Comparison of ENCODE assay signal across 22 mouse cellular contexts in the genomic region with DNA sequence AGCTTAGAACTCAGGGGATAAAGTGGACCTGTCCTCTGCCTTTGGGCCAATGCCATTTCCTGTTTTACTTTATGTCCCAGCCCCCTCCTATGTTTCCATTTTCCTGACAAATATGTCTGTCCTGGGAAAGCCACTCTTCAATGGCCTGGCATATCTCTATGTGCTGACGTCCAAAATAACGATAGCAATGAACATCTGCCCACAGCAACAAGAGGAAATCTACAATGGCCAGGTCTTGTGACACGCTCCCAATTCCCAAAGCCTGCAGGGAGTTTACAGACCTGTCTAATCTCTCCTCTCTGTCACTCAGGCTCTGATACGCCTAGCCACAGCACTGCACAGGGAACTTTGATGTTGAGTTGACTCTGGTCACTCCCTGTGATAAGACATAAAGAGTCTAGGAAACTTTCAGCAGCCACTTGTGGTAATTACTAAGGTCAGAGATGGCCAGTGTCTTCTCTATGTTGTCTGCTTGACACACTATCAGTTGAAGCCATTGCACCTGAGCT.
DNase-seq lines count a peak whose midpoint lies in the region; ATAC-seq and TF ChIP-seq lines count a peak whose summit lies in the region.
"Had no signal": no experiment of that assay in that cellular context is flagged by ENCODE, and none has a peak within 500 bp of the region (broad histone marks: within the 10 kb centered on the region; RNA-seq: fewer than 3 reads in every experiment).

No protein-coding gene starts in this region.

- no peak overlapping the region for H3K4me2 ChIP-seq in heart, embryonic 14.5 days (ENCODE audit: low read length)
- H3K4me2 ChIP-seq in lung, embryonic 15.5 days: no peak overlapping the region
- no peak overlapping the region for H3K4me2 ChIP-seq in stomach, postnatal 0 days (replicated peaks; ENCODE audit: low read depth)
- H3K4me2 ChIP-seq: embryonic facial prominence, embryonic 15.5 days; hindbrain, embryonic 13.5 days; liver, embryonic 13.5 days; midbrain, embryonic 15.5 days; neural tube, embryonic 15.5 days had no signal

- peaks cover 19% of the 10 kb centered on the region for H3K36me3 ChIP-seq in heart, embryonic 14.5 days (ENCODE audit: control insufficient read depth, insufficient read depth, low read length)
- peaks cover 4% of the 10 kb centered on the region; the same call in 1 of the 2 replicates for H3K36me3 ChIP-seq in lung, embryonic 15.5 days
- no peaks in the 10 kb centered on the region for H3K36me3 ChIP-seq in stomach, postnatal 0 days (ENCODE audit: control insufficient read depth, insufficient read depth, low read length)
- H3K36me3 ChIP-seq: hindbrain, embryonic 13.5 days; liver, embryonic 13.5 days; midbrain, embryonic 15.5 days; neural tube, embryonic 15.5 days had no signal

- TF ChIP-seq CTCF in stomach, postnatal 0 days (IDR thresholded peaks at IDR 0.05; ENCODE audit: low read depth): no peak

- no peaks in the 10 kb centered on the region for H3K9me3 ChIP-seq in heart, embryonic 14.5 days (ENCODE audit: control insufficient read depth, low read length)
- H3K9me3 ChIP-seq in lung, embryonic 15.5 days: no peaks in the 10 kb centered on the region
- no peaks in the 10 kb centered on the region for H3K9me3 ChIP-seq in stomach, postnatal 0 days (ENCODE audit: control insufficient read depth, low read length)
- H3K9me3 ChIP-seq: embryonic facial prominence, embryonic 15.5 days; hindbrain, embryonic 13.5 days; limb, embryonic 10.5 days; liver, embryonic 13.5 days; midbrain, embryonic 15.5 days; neural tube, embryonic 15.5 days had no signal

- TF ChIP-seq EP300 in stomach, postnatal 0 days (optimal IDR thresholded peaks at IDR 0.05): no peak

- no peak overlapping the region for H3K9ac ChIP-seq in heart, embryonic 14.5 days (ENCODE audit: low read length)
- H3K9ac ChIP-seq in lung, embryonic 15.5 days: no peak overlapping the region
- no peak overlapping the region for H3K9ac ChIP-seq in stomach, postnatal 0 days (ENCODE audit: low read length)
- H3K9ac ChIP-seq: embryonic facial prominence, embryonic 15.5 days; hindbrain, embryonic 13.5 days; liver, embryonic 13.5 days; midbrain, embryonic 15.5 days; neural tube, embryonic 15.5 days had no signal

- peak; percentile 36 for DNase-seq in CD4-positive, CD25-positive, alpha-beta regulatory T cell, adult 2 months (ENCODE audit: low read depth, low spot score)
- DNase-seq in heart, postnatal 25 days (ENCODE audit: low spot score): no peak
- DNase-seq in lung, postnatal 25 days (ENCODE audit: low spot score): no peak
- DNase-seq in stomach, postnatal 0 days (ENCODE audit: low spot score): no peak
- no peak for DNase-seq in cerebellum, postnatal 25 days
- DNase-seq: adrenal gland, postnatal 14 days; cerebellum, adult 11-12 months; cerebellum, postnatal 36 days; kidney, adult 9 months; liver, embryonic 13.5 days; right cerebral cortex, postnatal 14 days; spleen, adult 18-20 months had no signal

- intact Hi-C loops in heart, postnatal 25 days (cut with DNase I): loop anchor here (10.0 kb wide), 1 partner anchor 54 kb away; no protein-coding TSS in a partner anchor

- peak overlapping the region; percentile 2 to 29; a peak in 2 of 4 replicates for H3K27ac ChIP-seq in heart, embryonic 14.5 days (replicated peaks in 1 of 2; ENCODE audit: control insufficient read depth in 1 of 2, insufficient read depth in 1 of 2, low read depth in 2 of 2, low read length in 2 of 2)
- H3K27ac ChIP-seq in lung, embryonic 15.5 days: peak overlapping the region; percentile 20; the same call in 1 of the 2 replicates
- H3K27ac ChIP-seq in stomach, postnatal 0 days (replicated peaks): no peak overlapping the region
- H3K27ac ChIP-seq: embryonic facial prominence, embryonic 15.5 days; hindbrain, embryonic 13.5 days; limb, embryonic 10.5 days; liver, embryonic 13.5 days; midbrain, embryonic 15.5 days; neural tube, embryonic 15.5 days had no signal

- H3K4me3 ChIP-seq in heart, embryonic 14.5 days (ENCODE audit: control insufficient read depth in 1 of 2, insufficient read depth in 1 of 2, low read depth in 1 of 2, low read length in 2 of 2): no peak overlapping the region
- no peak overlapping the region for H3K4me3 ChIP-seq in lung, embryonic 15.5 days
- H3K4me3 ChIP-seq in stomach, postnatal 0 days (ENCODE audit: low read depth, low read length): no peak overlapping the region
- H3K4me3 ChIP-seq: embryonic facial prominence, embryonic 15.5 days; hindbrain, embryonic 13.5 days; limb, embryonic 10.5 days; liver, embryonic 13.5 days; midbrain, embryonic 15.5 days; neural tube, embryonic 15.5 days had no signal

- peaks cover 11 to 16% of the 10 kb centered on the region in 2 experiments for H3K4me1 ChIP-seq in heart, embryonic 14.5 days (ENCODE audit: control insufficient read depth in 2 of 2, insufficient read depth in 2 of 2, low read length in 2 of 2)
- 0 out of 2 replicates have a peak, but pooled peaks cover 2% of the 10 kb centered on the region for H3K4me1 ChIP-seq in lung, embryonic 15.5 days
- H3K4me1 ChIP-seq in stomach, postnatal 0 days (replicated peaks; ENCODE audit: control insufficient read depth, insufficient read depth): no peaks in the 10 kb centered on the region
- H3K4me1 ChIP-seq: liver, embryonic 13.5 days; midbrain, embryonic 15.5 days; neural tube, embryonic 15.5 days had no signal

- no peaks in the 10 kb centered on the region for H3K27me3 ChIP-seq in heart, embryonic 14.5 days (ENCODE audit: control insufficient read depth, insufficient read depth, low read length)
- no peaks in the 10 kb centered on the region for H3K27me3 ChIP-seq in lung, embryonic 15.5 days
- H3K27me3 ChIP-seq in stomach, postnatal 0 days (ENCODE audit: control insufficient read depth, insufficient read depth, low read length): no peaks in the 10 kb centered on the region
- H3K27me3 ChIP-seq: CH12.LX; embryonic facial prominence, embryonic 15.5 days; hindbrain, embryonic 13.5 days; liver, embryonic 13.5 days; midbrain, embryonic 15.5 days; neural tube, embryonic 15.5 days had no signal

- no peak for ATAC-seq in CD4-positive, CD25-positive, alpha-beta regulatory T cell, adult 4 months
- ATAC-seq in heart, embryonic 14.5 days (ENCODE audit: insufficient number of reproducible peaks, insufficient read depth, low FRiP score, low read depth): peak; percentile 54; the same call in 1 of the 2 replicates
- ATAC-seq in lung, embryonic 15.5 days (ENCODE audit: borderline replicate concordance, extremely low read depth, low FRiP score, low TSS enrichment): no peak
- ATAC-seq in stomach, postnatal 0 days (ENCODE audit: low FRiP score, low TSS enrichment): 0 out of 2 replicates have a peak, but pooled peaks have one; percentile 38
- ATAC-seq: forebrain, embryonic 16.5 days; midbrain, embryonic 15.5 days had no signal

- WGBS in heart, embryonic 14.5 days: 4% methylated on average over 4 of the region's 4 CpGs
- 36% methylated on average over 4 of the region's 4 CpGs for WGBS in lung, embryonic 15.5 days
- 66% methylated on average over 4 of the region's 4 CpGs for WGBS in stomach, postnatal 0 days

Comparison
In these comparisons a context has a peak if more than half of its experiments do, and no peak if none do; other contexts are left out.
1. ATAC-seq: peak in heart, embryonic 14.5 days (single experiment) and stomach, postnatal 0 days (single experiment); none in CD4-positive, CD25-positive, alpha-beta regulatory T cell, adult 4 months (single experiment) and lung, embryonic 15.5 days (single experiment).